Mouse (Mus musculus) CH12.LX (cell line): ENCODE data around the gene Syce3. TPM values are rescaled to one million over a fixed set of nuclear protein-coding genes. Genes with fewer than 3 reads are reported as not detected.

Experiments
- DNase-seq: peaks from one replicate; pipeline ENCODE4 v3.0.0-alpha.2; 2013; ENCODE audit errors: extremely low read depth
- H3K27ac ChIP-seq: 2 replicates; pipeline ENCODE4 v1.5.1; 2012; ENCODE audit warnings: low read depth, mild to moderate bottlenecking, control low read depth, moderate library complexity; ENCODE audit not compliant: insufficient read depth
- H3K27me3 ChIP-seq: replicated peaks from 2 replicates; pipeline ENCODE3; 2012; ENCODE audit warnings: inconsistent platforms
- H3K36me3 ChIP-seq, 2 experiments: replicated peaks in 1 of 2; 2 replicates each; pipeline versions ENCODE3 to v1.6.1; 2012; ENCODE audit warnings: inconsistent platforms in 1 of 2, low read length in 1 of 2, mild to moderate bottlenecking in 1 of 2, mixed read lengths in 1 of 2, moderate library complexity in 1 of 2; ENCODE audit not compliant: control insufficient read depth in 1 of 2, insufficient read depth in 1 of 2
- H3K4me1 ChIP-seq, 2 experiments: 2 replicates each; pipeline ENCODE4 v1.6.1; 2012; ENCODE audit warnings: inconsistent platforms in 1 of 2, moderate library complexity in 1 of 2; ENCODE audit not compliant: insufficient read depth in 2 of 2, control insufficient read depth in 1 of 2
- H3K4me2 ChIP-seq: 2 replicates; pipeline ENCODE4 v1.6.1; 2012; ENCODE audit warnings: low read depth, mild to moderate bottlenecking, control low read depth; ENCODE audit not compliant: poor library complexity, insufficient read depth, severe bottlenecking
- H3K4me3 ChIP-seq, 3 experiments: fragments of 150-350 bp in 1 of 3; sonication (generic) in 1 of 3; replicated peaks in 1 of 3; 2 replicates each; pipeline versions ENCODE3 to v1.5.1; 2011 to 2012; ENCODE audit warnings: low read depth in 2 of 3, low read length in 2 of 3, mild to moderate bottlenecking in 2 of 3, moderate library complexity in 2 of 3, control low read depth in 1 of 3, improper control_type of control experiment in 1 of 3, inconsistent platforms in 1 of 3, mixed read lengths in 1 of 3; ENCODE audit not compliant: poor library complexity in 1 of 3
- H3K79me2 ChIP-seq: replicated peaks from 2 replicates; pipeline ENCODE4 v1.6.1; 2012; ENCODE audit warnings: mild to moderate bottlenecking, moderate library complexity; ENCODE audit not compliant: control insufficient read depth, poor library complexity, insufficient read depth, severe bottlenecking; ENCODE audit errors: extremely low read depth
- H3K9ac ChIP-seq: 2 replicates; pipeline ENCODE4 v1.6.1; 2012; ENCODE audit warnings: low read depth, mild to moderate bottlenecking, control low read depth, moderate library complexity; ENCODE audit not compliant: insufficient read depth
- H3K9me3 ChIP-seq: replicated peaks from 2 replicates; pipeline ENCODE3; 2012; ENCODE audit warnings: low read length, inconsistent platforms, mixed read lengths
- E2F4 ChIP-seq: IDR thresholded peaks from 2 replicates; pipeline ENCODE4 v1.6.1; 2011; ENCODE audit warnings: low read depth, low read length, improper control_type of control experiment; ENCODE audit not compliant: insufficient replicate concordance
- ELF1 ChIP-seq: IDR thresholded peaks from 2 replicates; pipeline ENCODE4 v1.6.1; 2014; ENCODE audit warnings: low read depth, mild to moderate bottlenecking, inconsistent platforms, low read length, improper control_type of control experiment
- GABPA ChIP-seq: IDR thresholded peaks from 2 replicates; pipeline ENCODE4 v1.6.1; 2012; ENCODE audit warnings: low read depth, low read length, improper control_type of control experiment, inconsistent platforms; ENCODE audit not compliant: insufficient replicate concordance
- JUND ChIP-seq: conservative IDR thresholded peaks from 2 replicates; pipeline ENCODE4 v1.6.1; 2011; ENCODE audit warnings: low read depth, low read length, improper control_type of control experiment
- MAFK ChIP-seq: IDR thresholded peaks from 2 replicates; pipeline ENCODE4 v1.6.1; 2011; ENCODE audit warnings: low read length, improper control_type of control experiment; ENCODE audit not compliant: insufficient replicate concordance
- MAX ChIP-seq: IDR thresholded peaks from 2 replicates; pipeline ENCODE4 v1.6.1; 2011; ENCODE audit warnings: low read length, improper control_type of control experiment
- POLR2A ChIP-seq: IDR thresholded peaks from 2 replicates; pipeline ENCODE4 v1.6.1; 2011; ENCODE audit warnings: low read depth, mild to moderate bottlenecking, improper control_type of control experiment, low read length
- SMC3 ChIP-seq: IDR thresholded peaks from 2 replicates; pipeline ENCODE4 v1.6.1; 2011; ENCODE audit warnings: low read depth, low read length, improper control_type of control experiment
- TBP ChIP-seq: conservative IDR thresholded peaks from 2 replicates; pipeline ENCODE4 v1.6.1; 2011; ENCODE audit warnings: low read depth, low read length, improper control_type of control experiment
- dilution Hi-C: fragments of 300-500 bp; cut with MboI; formaldehyde crosslinking; loops from 2 replicates; pipeline ENCODE4 v1.14.3; 2020; ENCODE audit warnings: low sequenced_read_pairs; ENCODE audit not compliant: extremely low pct_unique_long_range_greater_than_20kb, extremely low pct_ligation_motif_present
- in situ Hi-C: fragments of 300-500 bp; cut with MboI; formaldehyde crosslinking; loops from 3 replicates; pipeline ENCODE4 v1.14.3; 2019; ENCODE audit warnings: low sequenced_read_pairs, low pct_ligation_motif_present, low pct_unique_long_range_greater_than_20kb, mixed read lengths
- polyA plus RNA-seq: library from polyadenylated mRNA; unstranded; fragments of >175 nt; gene quantifications from 2 replicates; pipeline ENCODE4 v1.2.1, GENCODE M21; 2012; ENCODE audit warnings: low read depth; ENCODE audit not compliant: insufficient read length
- total RNA-seq, 2 experiments: library from RNA; depleted of rRNA; stranded (reverse); fragments of 300-350 nt in 1 of 2; fragments of >200 nt in 1 of 2; gene quantifications; 2 replicates each; pipeline ENCODE4 v1.2.3; 2012 to 2014

The Syce3 gene
- total and polyA plus RNA-seq, 3 experiments = not detected

DNA sequence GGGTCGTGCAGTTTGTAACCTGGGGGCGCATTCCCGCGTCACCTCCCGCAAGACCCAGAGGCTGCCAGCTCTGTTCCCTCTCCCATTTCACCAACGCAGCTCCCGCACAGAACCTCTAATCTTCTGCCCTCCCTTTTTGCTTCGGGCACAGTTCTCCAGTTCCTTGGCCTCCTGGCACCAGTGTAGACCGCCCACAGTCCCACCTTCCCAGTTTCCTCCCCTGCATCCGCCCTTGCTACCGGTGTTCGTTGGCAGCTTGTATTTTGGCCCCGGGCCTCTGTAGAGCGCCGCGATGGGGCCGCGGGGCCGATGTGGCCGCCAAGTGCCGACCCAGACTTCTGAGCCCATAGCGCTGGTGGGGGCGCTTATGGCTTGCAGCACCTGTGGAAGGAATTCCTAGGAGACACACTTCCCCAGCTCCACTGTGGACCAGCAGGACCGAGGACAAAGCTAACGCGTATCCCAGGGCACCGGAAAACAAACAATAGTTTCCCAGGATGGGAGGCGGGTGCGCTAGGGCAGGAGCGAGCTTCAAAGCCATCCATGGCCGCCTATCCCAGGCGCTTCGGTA lies 31.4 kb downstream of the Syce3 start, which contains the start of gene Odf3b:
Gene Odf3b (minus strand): TSS at position 452 of the 571 bp plus-strand sequence.
- Histone ChIP-seq H3K4me1 (peaks cover 0 to 8% of the 10 kb centered on the region in 2 experiments; a peak in 2 of 4 replicates), H3K4me2 (no peak within 1 kb of the TSS), H3K36me3 (no peaks in the 10 kb centered on the region), H3K4me3 (no peak within 1 kb of the TSS), H3K79me2 (no peaks in the 10 kb centered on the region), H3K27ac (no peak within 1 kb of the TSS), H3K9ac (no peak within 1 kb of the TSS), H3K27me3 (peaks cover 16% of the 10 kb centered on the region), H3K9me3 (peaks cover 13% of the 10 kb centered on the region)
- no peak for DNase-seq
- TF ChIP-seq GABPA (no peak), TBP (no peak), POLR2A (no peak), MAX (no peak), MAFK (no peak)
- dilution Hi-C loops = no loop called here
- in situ Hi-C loops = no loop called here

DNA sequence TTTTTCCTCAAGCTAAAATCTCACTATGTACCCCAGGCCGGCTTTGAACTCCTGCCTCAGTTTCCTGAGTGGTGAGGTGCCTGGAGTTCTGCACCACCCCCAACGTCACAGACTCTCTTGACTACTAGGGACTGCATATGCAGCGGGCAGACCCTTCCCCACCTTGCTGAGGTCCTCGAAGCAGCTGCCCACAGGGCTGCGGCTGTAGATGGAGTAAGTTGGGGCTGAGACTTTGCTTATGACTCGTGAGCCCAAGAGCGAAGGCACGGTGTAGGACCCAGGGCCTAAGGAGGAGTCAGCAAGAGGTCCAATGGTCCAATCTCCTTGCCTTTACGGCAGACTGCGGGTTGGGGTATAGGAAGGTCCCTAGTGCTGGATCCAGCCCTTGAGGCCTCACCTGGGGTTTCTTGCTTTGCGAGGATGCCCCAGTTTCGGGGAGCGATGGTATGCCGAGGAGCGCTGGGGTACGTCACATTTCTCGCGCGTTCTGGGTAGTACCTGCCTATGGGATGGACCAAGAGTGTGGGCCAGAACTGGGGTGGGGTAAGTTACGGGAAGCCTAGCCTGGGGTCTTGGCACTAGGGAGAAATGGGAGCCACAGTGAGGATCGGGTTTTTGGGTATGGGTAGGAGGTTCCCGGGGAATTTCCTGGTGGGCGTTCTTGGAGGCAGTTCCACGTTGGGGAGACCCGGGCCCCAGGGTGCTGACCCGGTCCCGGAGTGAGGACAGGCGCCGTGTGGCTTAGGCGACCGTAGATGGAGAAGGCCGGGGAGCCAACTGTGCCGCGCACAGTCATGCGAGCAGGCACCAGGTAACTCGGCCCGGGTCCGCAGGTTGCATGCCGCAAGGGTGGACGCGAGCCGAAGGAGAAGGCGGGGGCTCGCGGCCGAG lies 32.1 kb downstream of the Syce3 start:
- DNase-seq = no peak
- Histone ChIP-seq H3K36me3 (no peaks in the 10 kb centered on the region), H3K4me2 (no peak overlapping the region), H3K4me1 (peaks cover 0 to 9% of the 10 kb centered on the region in 2 experiments; a peak in 2 of 4 replicates)
- TF ChIP-seq JUND (no peak), MAX (no peak), MAFK (no peak)
- TF ChIP-seq, all 38 proteins: peak for 0
- Histone ChIP-seq H3K27ac (no peak overlapping the region), H3K79me2 (no peaks in the 10 kb centered on the region), H3K27me3 (peaks cover 12% of the 10 kb centered on the region), H3K9ac (no peak overlapping the region), H3K4me3 (no peak overlapping the region), H3K9me3 (peaks cover 13% of the 10 kb centered on the region)
- dilution Hi-C loops = no loop called here
- in situ Hi-C loops = no loop called here

DNA sequence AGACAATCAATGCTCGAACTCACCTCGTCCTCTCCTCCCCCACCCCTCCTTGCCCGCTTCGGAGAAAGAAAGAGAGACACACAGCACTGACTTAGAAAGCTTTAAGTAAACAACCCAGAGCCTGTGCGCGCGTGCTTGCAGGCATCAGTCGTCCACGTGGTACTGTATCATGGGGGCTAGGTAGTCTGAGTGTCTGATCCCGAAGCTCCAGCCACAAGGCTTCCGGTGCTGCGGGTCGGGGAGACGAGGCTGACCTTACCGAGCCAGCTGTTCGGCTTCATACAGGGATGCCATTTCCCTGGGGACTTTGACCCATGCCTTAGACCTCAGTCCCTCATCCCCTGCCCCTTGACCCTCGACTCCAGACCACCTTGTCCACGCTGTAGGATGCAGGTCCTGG lies 32.9 kb downstream of the Syce3 start:
- in situ Hi-C loops = no loop called here
- H3K4me2 ChIP-seq = no peak overlapping the region
- H3K79me2 ChIP-seq = no peaks in the 10 kb centered on the region
- H3K4me1 ChIP-seq = peaks cover 0 to 17% of the 10 kb centered on the region in 2 experiments; a peak in 2 of 4 replicates
- no peak overlapping the region for H3K4me3 ChIP-seq
- no peak overlapping the region for H3K9ac ChIP-seq
- H3K9me3 ChIP-seq = peaks cover 13% of the 10 kb centered on the region
- DNase-seq = no peak
- peaks cover 3 to 5% of the 10 kb centered on the region in 2 experiments for H3K36me3 ChIP-seq
- H3K27ac ChIP-seq = no peak overlapping the region
- dilution Hi-C loops = no loop called here
- H3K27me3 ChIP-seq = peaks cover 5% of the 10 kb centered on the region
- TF ChIP-seq MAFK (no peak), ELF1 (no peak), SMC3 (no peak), E2F4 (no peak)
